ENCODE assay signal across 24 mouse cellular contexts in genomic region chr13:109732655-109733376, GRCm38 (mm10).
DNase-seq lines count a peak whose midpoint lies in the region; ATAC-seq and TF ChIP-seq lines count a peak whose summit lies in the region.
"Had no signal": no experiment of that assay in that cellular context is flagged by ENCODE, and none has a peak within 500 bp of the region (broad histone marks: within the 10 kb centered on the region; RNA-seq: fewer than 3 reads in every experiment).

No protein-coding gene starts in this region.

- TF ChIP-seq CTCF in gastrocnemius, adult 2 months (IDR thresholded peaks at IDR 0.05), result no peak
- no peak for TF ChIP-seq CTCF in left cerebral cortex, adult 2 months (IDR thresholded peaks at IDR 0.05)
- TF ChIP-seq CTCF in intestine, postnatal 0 days (IDR thresholded peaks at IDR 0.05; ENCODE audit: low read depth), result no peak
- no peak for TF ChIP-seq CTCF in lung, adult 2 months (IDR thresholded peaks at IDR 0.05; ENCODE audit: insufficient read depth, low read length)

- no peaks in the 10 kb centered on the region for H3K27me3 ChIP-seq in intestine, embryonic 14.5 days (replicated peaks; ENCODE audit: control insufficient read depth, insufficient read depth, low read length)
- no peaks in the 10 kb centered on the region for H3K27me3 ChIP-seq in intestine, postnatal 0 days (replicated peaks; ENCODE audit: control insufficient read depth, insufficient read depth, low read length)
- H3K27me3 ChIP-seq: CH12.LX; embryonic facial prominence, embryonic 12.5 days; embryonic facial prominence, embryonic 15.5 days; forebrain, embryonic 12.5 days; forebrain, embryonic 15.5 days; hindbrain, embryonic 12.5 days; hindbrain, embryonic 15.5 days had no signal

- no peak overlapping the region for H3K9ac ChIP-seq in intestine, embryonic 14.5 days (ENCODE audit: low read length)
- H3K9ac ChIP-seq in intestine, postnatal 0 days (ENCODE audit: low read depth, low read length), result no peak overlapping the region
- H3K9ac ChIP-seq: embryonic facial prominence, embryonic 12.5 days; embryonic facial prominence, embryonic 15.5 days; forebrain, embryonic 12.5 days; forebrain, embryonic 15.5 days; hindbrain, embryonic 12.5 days; hindbrain, embryonic 15.5 days had no signal

- intact Hi-C loops in gastrocnemius, adult 2 months (cut with DNase I), result loop anchor here (10.0 kb wide), 1 partner anchor 178 kb away; no protein-coding TSS in a partner anchor
- intact Hi-C loops in left cerebral cortex, adult 2 months (cut with DNase I), result loop anchor here (5.0 to 10.0 kb wide), 2 partner anchors 46 to 388 kb away; no protein-coding TSS in a partner anchor

- no peak overlapping the region for H3K4me2 ChIP-seq in intestine, embryonic 14.5 days (ENCODE audit: low read length)
- H3K4me2 ChIP-seq in intestine, postnatal 0 days (replicated peaks; ENCODE audit: low read depth), result peak overlapping the region; percentile 3; the same call in 1 of the 2 replicates
- H3K4me2 ChIP-seq: embryonic facial prominence, embryonic 12.5 days; embryonic facial prominence, embryonic 15.5 days; forebrain, embryonic 12.5 days; forebrain, embryonic 15.5 days; heart, embryonic 11.5 days; hindbrain, embryonic 12.5 days; hindbrain, embryonic 15.5 days had no signal

- no peaks in the 10 kb centered on the region for H3K4me1 ChIP-seq in intestine, embryonic 14.5 days (replicated peaks; ENCODE audit: control insufficient read depth, insufficient read depth, low read length)
- peaks cover 3% of the 10 kb centered on the region; the same call in 1 of the 2 replicates for H3K4me1 ChIP-seq in intestine, postnatal 0 days (replicated peaks; ENCODE audit: control insufficient read depth, insufficient read depth, low read length)
- H3K4me1 ChIP-seq in lung, adult 2 months (ENCODE audit: control insufficient read depth, insufficient read depth, low read length), result peaks cover 2% of the 10 kb centered on the region
- H3K4me1 ChIP-seq: embryonic facial prominence, embryonic 12.5 days; embryonic facial prominence, embryonic 15.5 days; forebrain, embryonic 15.5 days; hindbrain, embryonic 12.5 days had no signal

- no peak for DNase-seq in gastrocnemius, adult 2 months
- no peak for DNase-seq in gastrocnemius, adult 18-20 months (ENCODE audit: low spot score)
- no peak for DNase-seq in left cerebral cortex, adult 2 months (ENCODE audit: extremely low spot score in 1 of 2, low spot score in 2 of 2)
- no peak for DNase-seq in left cerebral cortex, adult 18-20 months (ENCODE audit: low spot score in 2 of 2)
- no peak for DNase-seq in intestine, embryonic 14.5 days (ENCODE audit: low spot score)
- no peak for DNase-seq in lung, adult 2 months
- no peak for DNase-seq in lung, adult 18-20 months
- DNase-seq: adrenal gland, adult 2 months; adrenal gland, postnatal 14 days; B cell, adult 2 months; cerebellum, adult 11 months; cerebellum, postnatal 25 days; gastrocnemius, postnatal 14 days; heart, adult 11 months had no signal

- no peak overlapping the region for H3K4me3 ChIP-seq in gastrocnemius, adult 2 months
- no peak overlapping the region for H3K4me3 ChIP-seq in left cerebral cortex, adult 2 months
- no peak overlapping the region for H3K4me3 ChIP-seq in intestine, embryonic 14.5 days (ENCODE audit: low read depth, low read length)
- no peak overlapping the region for H3K4me3 ChIP-seq in intestine, postnatal 0 days (ENCODE audit: low read depth, low read length)
- no peak overlapping the region for H3K4me3 ChIP-seq in lung, adult 2 months (replicated peaks; ENCODE audit: extremely low read depth, low read depth, low read length)
- H3K4me3 ChIP-seq: embryonic facial prominence, embryonic 12.5 days; embryonic facial prominence, embryonic 15.5 days; forebrain, embryonic 12.5 days; forebrain, embryonic 15.5 days; hindbrain, embryonic 12.5 days; hindbrain, embryonic 15.5 days had no signal

- no peak for TF ChIP-seq POLR2A in lung, adult 2 months (IDR thresholded peaks at IDR 0.05; ENCODE audit: borderline replicate concordance, extremely low read depth, low read depth, low read length)

- no peaks in the 10 kb centered on the region for H3K9me3 ChIP-seq in intestine, embryonic 14.5 days (ENCODE audit: control insufficient read depth, low read length)
- no peaks in the 10 kb centered on the region for H3K9me3 ChIP-seq in intestine, postnatal 0 days (ENCODE audit: control insufficient read depth)
- H3K9me3 ChIP-seq: embryonic facial prominence, embryonic 12.5 days; embryonic facial prominence, embryonic 15.5 days; forebrain, embryonic 12.5 days; forebrain, embryonic 15.5 days; G1E; hindbrain, embryonic 12.5 days; hindbrain, embryonic 15.5 days had no signal

- H3K27ac ChIP-seq in gastrocnemius, adult 2 months, result peak overlapping the region; percentile 44; the same call in 1 of the 2 replicates
- H3K27ac ChIP-seq in left cerebral cortex, adult 2 months, result peak overlapping the region; percentile 30; the same call in 1 of the 2 replicates
- H3K27ac ChIP-seq in intestine, embryonic 14.5 days (ENCODE audit: low read depth), result 0 out of 2 replicates have a peak overlapping the region, but pooled peaks have one; percentile 2
- peak overlapping the region; percentile 70 for H3K27ac ChIP-seq in intestine, postnatal 0 days (ENCODE audit: low read depth, low read length)
- H3K27ac ChIP-seq: embryonic facial prominence, embryonic 12.5 days; embryonic facial prominence, embryonic 15.5 days; forebrain, embryonic 12.5 days; forebrain, embryonic 15.5 days; hindbrain, embryonic 12.5 days; hindbrain, embryonic 15.5 days had no signal

- no peak for ATAC-seq in intestine, embryonic 14.5 days (replicated peaks; ENCODE audit: low FRiP score, low TSS enrichment, low read depth)
- ATAC-seq in intestine, postnatal 0 days, result peak; percentile 84
- ATAC-seq: forebrain, embryonic 15.5 days had no signal

- WGBS in intestine, embryonic 14.5 days, result 72% methylated on average over 5 of the region's 5 CpGs
- WGBS in intestine, postnatal 0 days, result 41% methylated on average over 5 of the region's 5 CpGs
- 78% methylated on average over 5 of the region's 5 CpGs for WGBS in lung, adult 2 months

- no peaks in the 10 kb centered on the region for H3K36me3 ChIP-seq in intestine, embryonic 14.5 days (ENCODE audit: control insufficient read depth, insufficient read depth, low read length)
- no peaks in the 10 kb centered on the region for H3K36me3 ChIP-seq in intestine, postnatal 0 days (ENCODE audit: control insufficient read depth, insufficient read depth)
- H3K36me3 ChIP-seq: embryonic facial prominence, embryonic 12.5 days; embryonic facial prominence, embryonic 15.5 days; forebrain, embryonic 12.5 days; forebrain, embryonic 15.5 days; hindbrain, embryonic 12.5 days; hindbrain, embryonic 15.5 days had no signal

Comparison
In these comparisons a context has a peak if more than half of its experiments do, and no peak if none do; other contexts are left out.
1. H3K27ac ChIP-seq: peak in every context shown above with its lines; median percentile 70 in intestine, postnatal 0 days; 44 in gastrocnemius, adult 2 months; 30 in left cerebral cortex, adult 2 months; 2 in intestine, embryonic 14.5 days.